Mouse (Mus musculus): ENCODE measurements around the gene Srgap3.

- TF ChIP-seq CTCF (IDR thresholded peaks at IDR 0.05; ENCODE audit: extremely low read depth, insufficient read depth, low read length): no peak
- TF ChIP-seq POLR2A (IDR thresholded peaks at IDR 0.05; ENCODE audit: extremely low read depth, insufficient read depth, low read length): no peak
These were observed 75.8 kb downstream of the Srgap3 start for GRCm38 (mm10) chr6:112871241-112871780.
